Mouse (Mus musculus): Measurements from ENCODE around the gene Mkks. TPM values are rescaled to one million over a fixed set of nuclear protein-coding genes. Genes with fewer than 3 reads are reported as not detected.
"Not testable (repeated sequence)": the region's sequence is repeated elsewhere in the genome, so short reads cannot be mapped to it uniquely, and the experiment has no call there.

The Mkks gene
- total RNA-seq (2022): 10 to 100 TPM; 23.0 to 47.3 (median 34.3) TPM

DNA sequence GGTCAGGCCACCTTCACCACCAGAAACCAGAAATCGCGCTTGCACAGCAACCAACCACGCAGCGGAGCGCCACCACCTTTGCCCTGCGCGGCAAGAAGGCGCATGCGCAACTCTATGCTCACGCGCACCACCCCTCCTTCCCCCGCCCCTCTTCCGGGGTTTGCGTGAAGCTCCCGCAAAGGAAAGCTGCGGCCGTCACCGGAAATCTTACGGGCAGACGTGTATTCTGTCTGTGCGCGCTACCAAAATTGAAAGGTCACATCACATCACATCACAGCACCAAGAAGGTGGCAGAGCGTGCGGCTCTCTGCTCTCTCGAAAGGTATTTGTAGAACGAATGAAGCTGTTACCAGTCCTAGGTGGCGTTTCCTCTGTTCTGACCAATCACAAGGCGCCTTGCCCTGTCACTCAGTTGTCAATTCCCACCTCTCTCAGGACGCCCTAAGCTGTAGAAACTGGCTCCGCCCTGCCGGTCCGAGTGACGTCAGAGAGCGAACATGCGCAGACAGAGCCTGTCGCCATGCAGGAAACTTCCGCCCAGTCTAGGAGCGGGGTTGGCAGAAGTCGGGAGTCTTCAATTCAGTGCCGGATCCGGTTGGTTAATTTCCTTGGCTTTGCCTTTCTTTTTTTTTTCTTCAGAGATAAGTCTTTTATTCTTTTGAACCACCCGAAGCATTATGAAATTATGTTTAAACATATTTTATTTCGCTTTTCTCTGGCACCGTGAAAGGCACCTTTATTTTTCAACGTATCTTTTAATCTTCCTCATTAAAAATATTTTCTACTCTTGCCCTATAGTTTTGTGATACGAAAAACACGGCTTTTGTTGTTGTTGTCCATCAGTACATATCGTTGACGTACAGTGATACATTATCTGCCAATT, at the start of gene Mkks, which contains the start of the genes Slx4ip and AL731706.1:
TSS of gene Mkks (minus strand) at position 322 of the 883 bp plus-strand sequence.
TSS of gene Slx4ip (plus strand) at position 151 of the 883 bp plus-strand sequence.
TSS of gene AL731706.1 (minus strand) at position 322 of the 883 bp plus-strand sequence.
- DNase-seq (ENCODE audit: low spot score in 2 of 2): peak; percentile 98 to 99

DNA sequence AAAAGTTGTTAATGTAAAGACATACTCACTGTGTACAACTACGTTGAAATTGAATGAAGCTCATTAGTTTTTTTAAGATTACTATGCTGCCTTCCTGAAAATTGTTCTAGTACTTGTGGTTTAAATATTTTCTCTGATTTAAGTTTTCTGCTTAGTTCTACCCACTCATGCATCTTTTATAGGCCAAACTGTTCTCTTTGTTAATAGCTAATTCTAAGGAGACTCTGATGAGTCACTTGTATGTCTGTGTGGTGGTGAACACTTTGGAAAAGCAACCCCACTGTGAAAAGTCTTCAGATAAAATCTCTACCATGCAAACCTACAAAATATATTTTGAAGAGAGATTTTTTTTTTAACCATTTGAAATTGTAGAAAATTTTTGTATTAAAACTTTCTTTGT, 47.1 kb upstream of the Mkks start:
- DNase-seq (ENCODE audit: low spot score in 2 of 2): no peak

DNA sequence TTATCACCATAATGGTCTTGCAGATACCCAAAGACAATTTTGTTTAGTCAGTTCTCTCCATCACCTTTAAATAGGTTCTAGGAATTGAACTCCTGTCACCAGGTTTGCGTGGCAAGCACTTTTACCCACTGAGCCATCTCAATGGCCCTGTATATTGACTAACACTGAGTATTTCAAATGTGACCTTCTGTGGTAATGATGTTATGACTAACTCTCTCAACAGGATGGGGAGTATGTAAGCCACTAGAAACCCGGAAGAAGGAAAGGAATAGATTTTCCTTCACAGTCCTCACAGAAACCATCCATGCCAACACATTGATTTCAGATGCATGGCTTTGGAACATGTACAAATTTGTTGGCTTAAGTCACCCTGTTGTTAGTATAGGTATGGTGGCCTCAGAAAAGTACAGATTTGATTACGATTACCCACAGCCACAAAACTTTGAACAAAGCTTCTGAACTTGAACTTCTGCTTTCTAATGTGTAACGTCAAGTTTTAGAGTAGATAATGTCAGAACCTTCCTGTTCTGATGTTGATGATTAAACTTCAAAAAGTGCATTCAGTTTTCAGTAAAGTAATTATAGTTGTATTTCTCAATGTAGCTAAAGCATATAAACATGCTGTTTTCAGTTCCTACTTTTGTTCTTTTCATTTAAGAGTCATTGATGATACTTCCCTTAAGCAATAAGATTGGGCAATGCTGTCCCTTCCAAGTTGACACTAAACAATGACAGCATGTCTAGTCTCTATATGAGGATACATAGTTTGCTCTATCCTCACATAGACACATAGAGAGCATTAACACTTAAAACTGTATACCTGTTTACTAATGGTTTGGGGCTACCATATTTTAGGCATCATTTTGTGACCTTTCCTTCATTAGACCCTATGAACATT, 45.5 kb upstream of the Mkks start:
- DNase-seq (ENCODE audit: low spot score in 2 of 2): no peak

DNA sequence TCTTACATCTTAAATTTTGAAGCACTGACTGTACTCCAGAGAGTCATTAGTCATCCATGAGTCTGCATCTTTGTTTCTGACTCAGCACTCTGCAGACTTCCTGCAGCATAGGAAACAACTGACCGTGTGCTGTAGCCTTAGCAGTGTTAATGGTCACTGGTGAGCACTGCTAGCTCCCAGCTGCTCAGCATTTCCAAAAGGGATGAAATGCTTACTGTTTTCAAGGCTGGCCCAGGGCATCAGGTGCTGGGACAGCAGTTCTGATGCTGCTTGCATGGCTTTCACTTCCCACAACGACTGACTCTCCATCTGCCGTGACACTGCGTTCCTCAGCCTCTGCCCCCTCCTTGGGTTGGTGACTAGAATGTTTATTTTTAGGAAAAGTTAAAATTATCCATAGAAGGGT, 29.8 kb upstream of the Mkks start:
- no peak for DNase-seq (ENCODE audit: low spot score in 2 of 2)

DNA sequence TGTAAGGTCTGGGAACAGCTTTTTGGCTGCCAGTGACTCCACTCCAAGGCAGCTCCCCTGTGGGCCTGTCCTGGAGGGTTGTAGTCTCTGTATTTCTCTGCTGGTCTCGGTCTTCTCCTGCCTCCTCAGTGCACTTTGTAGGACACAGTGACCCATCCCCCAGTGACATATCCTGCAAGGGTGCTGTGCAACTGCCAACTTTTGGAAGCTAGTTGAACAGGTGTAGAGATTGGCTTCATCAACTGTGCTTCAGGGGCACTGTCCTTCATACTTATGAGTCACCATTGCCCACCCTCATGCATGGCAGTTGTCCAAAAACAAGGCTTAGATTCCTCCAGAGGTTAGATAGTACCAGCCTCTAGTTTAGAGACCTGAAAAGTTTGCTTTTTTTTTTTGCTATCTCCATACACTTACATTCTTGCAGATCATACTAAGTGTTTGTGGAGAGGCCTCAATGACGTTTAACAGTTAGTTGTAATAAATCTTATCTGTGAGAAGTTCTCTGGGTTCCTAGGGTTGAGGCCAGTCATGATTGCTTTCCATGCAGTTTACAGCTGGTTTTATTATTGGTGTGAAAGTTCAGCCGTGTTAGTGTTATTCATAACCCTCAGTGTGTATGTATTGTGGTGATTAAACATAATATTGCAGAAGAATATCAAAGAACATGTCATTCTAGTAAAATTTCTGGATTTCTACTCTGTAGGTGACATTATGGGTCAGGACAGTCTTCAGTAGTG, 29.2 kb upstream of the Mkks start:
- no peak for DNase-seq (ENCODE audit: low spot score in 2 of 2)

DNA sequence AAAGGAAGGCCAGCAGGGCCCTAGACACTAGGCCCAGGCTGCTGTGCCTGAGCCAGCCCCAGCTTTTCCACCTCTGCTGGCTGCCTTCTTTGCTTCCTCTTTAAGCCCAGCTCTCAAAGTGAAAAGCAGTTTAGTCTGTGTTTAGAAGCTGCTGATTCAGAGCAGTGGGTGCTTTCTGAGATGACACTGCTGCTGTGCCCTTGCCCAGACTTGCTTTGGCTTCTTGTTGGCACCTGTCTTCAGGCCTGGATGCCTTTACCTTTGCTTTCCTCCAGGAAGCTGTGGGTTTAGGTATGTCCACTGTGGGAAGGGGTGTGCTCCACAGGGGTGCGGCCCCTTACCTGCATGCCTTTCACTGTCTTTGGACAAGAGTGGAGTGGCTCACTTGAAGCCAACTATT, 28.2 kb upstream of the Mkks start:
- DNase-seq (ENCODE audit: low spot score in 2 of 2): peak in 1 of 2 experiments; percentile 15

DNA sequence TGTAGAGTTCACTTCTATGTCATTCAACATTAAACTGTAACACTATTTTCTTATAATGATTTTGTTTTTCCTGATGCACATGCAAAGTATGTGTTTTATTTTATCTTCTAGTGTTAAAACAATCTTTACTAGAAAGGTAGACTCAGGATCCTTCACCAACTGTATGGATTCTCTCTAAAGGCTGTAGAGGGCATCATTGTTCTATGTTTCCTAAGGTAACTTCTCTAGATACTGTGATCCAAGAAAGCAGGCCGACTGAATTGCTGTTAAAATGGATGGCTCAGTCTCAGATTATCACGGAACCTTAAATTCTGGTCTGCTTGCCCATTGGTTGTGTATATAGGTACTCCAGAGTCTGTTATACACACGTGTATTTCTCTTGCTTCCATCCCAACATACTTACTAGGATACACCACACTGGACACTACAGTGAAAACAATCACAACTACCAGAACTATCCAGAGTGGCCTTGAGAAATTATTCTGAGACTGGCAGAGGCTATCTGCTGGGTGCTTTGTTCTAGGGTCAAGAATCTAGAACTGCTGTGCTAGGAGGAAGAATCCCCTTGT, 23.2 kb upstream of the Mkks start:
- no peak for DNase-seq (ENCODE audit: low spot score in 2 of 2)

DNA sequence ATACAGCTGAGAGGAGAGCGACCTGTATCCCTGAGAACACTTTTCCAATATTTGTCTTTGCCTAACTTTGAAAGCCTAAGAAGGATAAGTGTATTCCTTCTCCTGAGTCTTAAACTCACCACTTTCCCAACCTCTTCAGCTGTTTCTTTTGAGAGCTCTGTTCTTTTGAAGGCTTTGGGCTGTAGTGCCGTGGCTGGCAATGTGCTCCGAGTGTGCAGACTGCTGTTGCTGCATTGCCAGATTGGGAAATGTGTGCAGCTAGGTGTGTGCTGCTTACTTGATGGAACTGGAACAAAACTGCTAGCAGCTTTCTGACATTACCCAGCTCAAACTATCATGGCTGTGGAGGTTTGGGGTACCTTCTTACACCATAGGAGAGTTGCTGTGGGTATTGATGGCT, 21.8 kb upstream of the Mkks start:
- no peak for DNase-seq (ENCODE audit: low spot score in 2 of 2)

DNA sequence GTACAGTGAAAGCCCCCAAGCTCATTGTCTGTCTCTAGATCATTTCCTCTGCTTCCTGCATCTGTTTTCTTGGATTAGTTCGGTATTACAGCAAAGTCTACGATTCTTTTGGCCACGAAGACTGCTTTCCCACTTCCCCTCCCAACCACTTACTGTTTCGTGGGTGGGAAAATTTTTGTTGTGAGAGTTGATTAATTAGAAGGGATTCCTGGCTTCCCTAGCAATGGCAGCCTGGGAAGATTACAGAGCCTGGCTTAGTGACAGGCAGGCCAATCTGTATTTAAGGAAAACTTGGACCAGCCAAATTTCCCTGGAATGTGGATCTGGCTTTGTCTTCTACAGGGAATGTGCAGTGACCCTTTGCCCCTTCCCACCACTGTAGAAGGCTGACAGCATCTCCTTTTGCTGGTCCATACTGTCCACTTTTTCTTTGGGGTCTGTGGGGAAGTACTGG, 20.8 kb upstream of the Mkks start:
- no peak for DNase-seq (ENCODE audit: low spot score in 2 of 2)

DNA sequence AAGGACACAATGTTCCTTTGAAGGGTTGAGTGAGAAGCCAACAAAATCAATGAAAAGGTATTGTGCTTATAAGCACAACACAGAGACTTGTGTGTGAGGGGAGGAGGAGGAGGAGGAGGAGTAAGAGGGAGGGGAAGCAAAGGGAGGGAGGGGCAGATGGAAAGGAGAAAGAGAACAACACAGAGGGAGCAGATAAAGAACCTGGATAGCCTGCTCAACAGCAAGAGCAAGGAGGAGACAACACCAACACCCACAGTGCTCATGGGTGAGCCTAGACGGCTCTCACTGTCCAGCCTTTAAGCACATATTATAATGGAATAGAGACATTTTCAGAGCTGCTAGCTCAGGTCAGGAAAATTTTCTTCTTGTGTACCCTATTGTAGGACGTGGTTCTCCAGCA, 18.1 kb upstream of the Mkks start:
- no peak for DNase-seq (ENCODE audit: low spot score in 2 of 2)

DNA sequence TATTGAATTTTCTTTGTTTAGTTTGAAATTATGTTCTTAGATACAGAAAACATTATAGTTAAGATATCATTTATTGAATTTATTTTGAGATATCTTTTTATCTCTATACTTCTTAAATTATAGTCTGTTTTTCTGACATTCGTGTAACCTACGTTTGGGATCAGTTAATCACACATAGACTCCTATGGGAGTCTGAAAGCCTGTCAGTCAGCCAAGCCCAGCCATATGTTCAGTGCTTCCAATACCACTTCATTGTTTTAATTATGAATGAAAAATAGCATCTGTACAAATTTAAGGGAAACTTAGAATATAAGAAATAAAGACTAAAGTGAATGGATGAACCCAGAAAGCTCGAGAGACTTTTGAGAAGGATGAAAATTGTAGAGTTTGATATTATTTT, 17.4 kb upstream of the Mkks start:
- no peak for DNase-seq (ENCODE audit: low spot score in 2 of 2)

DNA sequence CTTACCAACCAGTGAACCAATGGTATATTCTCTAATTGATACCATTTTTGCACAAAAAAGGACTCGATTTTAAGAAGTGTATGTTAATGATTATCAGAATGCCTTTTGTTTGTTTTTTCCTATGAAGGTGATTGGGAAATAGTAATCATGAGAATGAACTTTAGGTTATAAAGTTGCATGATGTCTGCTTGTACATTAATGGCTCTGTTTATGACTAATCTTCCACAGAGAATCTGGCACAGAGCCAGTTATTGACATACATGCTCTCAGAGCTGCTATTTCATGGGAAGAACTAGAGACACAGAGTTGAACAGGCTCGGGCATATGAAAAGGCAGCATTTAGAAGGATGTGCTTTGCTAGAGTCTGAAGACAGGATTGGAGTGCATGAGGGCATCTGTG, 4.9 kb upstream of the Mkks start:
- no peak for DNase-seq (ENCODE audit: low spot score in 2 of 2)

DNA sequence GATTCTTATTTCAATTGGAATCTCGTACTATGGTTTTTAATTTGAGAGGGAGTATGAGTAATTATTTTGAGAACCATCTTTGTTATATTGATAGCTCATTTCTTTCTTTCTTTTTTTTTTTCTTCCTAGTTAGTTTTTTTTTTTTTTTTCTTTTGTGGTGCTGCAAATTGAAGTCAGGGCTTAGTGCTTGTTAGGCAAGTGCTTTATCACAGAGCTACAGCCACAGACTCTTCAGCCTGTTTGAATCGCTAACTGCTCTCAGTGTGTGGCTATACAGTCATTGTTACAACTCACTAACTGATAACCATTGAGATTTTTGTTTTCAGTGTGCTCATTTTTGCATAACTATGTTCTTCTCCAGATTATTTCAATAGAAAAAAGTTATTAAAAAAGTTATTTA, 3.3 kb upstream of the Mkks start:
- DNase-seq (ENCODE audit: low spot score in 2 of 2): no peak

DNA sequence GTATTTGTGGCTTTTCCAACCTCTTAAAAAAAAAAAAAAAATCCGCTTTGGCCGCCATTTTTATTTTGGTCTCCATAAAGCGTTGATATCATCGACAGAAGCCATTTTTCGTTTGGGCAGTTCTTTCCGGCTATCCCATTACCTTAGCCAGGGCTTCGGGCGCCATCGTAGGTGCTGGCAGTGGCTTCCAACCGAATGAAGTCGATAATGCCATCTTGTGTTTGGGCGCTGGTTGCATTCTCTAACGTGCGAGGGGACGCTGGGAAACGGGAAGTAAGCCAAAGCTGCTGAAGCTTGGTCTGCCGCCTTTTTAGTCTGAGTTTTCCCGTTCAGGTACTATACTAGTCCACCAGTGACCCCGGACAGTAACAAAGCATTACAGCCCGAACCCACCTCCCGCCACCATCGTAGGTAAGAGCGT, 772 bp upstream of the Mkks start:
- DNase-seq (ENCODE audit: low spot score in 2 of 2): peak; percentile 96

DNA sequence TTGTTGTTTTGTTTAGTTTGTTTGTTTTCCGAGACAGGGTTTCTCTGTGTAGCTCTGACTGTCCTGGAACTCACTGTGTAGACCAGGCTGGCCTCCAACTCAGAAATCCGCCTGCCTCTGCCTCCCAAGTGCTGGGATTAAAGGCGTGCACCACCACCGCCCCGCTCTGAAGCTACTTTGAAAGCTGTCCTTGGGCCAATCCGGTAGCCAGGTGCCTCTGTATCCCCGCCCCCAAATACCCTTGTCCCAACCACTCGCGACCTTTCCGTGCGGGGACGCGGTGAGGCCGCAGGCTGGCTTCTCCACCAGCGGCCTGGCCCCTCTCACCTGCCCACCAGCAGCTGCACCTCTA, 497 bp downstream of the Mkks start:
- not testable (repeated sequence) for DNase-seq (ENCODE audit: low spot score in 2 of 2)

DNA sequence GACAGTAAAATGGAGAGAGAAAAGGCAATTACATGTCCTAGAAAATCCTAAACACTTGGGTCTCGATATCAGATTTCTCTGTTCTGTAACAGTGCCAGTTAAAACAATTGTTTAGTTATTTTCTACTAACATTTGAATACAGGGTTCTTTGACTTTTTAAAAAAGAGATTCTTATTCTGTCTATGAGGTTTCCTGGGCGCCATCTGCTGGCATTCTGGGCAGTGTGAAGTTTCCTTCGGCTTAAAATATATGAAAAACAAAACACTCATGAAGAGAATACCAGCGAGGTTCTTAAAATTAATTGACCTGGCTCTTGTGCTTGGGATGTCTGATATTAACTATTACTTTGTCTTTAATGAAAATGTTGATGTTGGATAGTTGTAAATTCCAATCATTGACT, 4.3 kb downstream of the Mkks start:
- no peak for DNase-seq (ENCODE audit: low spot score in 2 of 2)

DNA sequence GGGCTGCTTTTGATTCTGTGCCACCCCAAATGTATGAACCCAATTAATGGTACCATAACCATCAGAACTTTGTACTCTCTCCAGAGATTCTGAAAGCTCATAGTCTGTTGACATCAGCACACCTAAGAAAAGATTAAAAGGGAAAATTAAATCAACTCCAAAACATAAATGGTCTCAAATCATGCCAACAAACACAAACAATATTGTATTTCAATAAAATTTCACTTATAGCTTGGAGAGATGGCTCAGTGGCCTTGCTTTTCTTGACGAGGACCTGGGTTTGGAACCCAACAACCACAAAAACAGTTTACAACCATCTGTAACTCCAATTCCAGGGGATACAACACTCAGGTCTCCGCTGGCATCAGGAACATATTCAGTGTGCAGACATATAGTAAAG, 5.6 kb downstream of the Mkks start, which contains the start of gene AL731706.2:
TSS of gene AL731706.2 (minus strand) at position 101 of the 400 bp plus-strand sequence.
- no peak for DNase-seq (ENCODE audit: low spot score in 2 of 2)

DNA sequence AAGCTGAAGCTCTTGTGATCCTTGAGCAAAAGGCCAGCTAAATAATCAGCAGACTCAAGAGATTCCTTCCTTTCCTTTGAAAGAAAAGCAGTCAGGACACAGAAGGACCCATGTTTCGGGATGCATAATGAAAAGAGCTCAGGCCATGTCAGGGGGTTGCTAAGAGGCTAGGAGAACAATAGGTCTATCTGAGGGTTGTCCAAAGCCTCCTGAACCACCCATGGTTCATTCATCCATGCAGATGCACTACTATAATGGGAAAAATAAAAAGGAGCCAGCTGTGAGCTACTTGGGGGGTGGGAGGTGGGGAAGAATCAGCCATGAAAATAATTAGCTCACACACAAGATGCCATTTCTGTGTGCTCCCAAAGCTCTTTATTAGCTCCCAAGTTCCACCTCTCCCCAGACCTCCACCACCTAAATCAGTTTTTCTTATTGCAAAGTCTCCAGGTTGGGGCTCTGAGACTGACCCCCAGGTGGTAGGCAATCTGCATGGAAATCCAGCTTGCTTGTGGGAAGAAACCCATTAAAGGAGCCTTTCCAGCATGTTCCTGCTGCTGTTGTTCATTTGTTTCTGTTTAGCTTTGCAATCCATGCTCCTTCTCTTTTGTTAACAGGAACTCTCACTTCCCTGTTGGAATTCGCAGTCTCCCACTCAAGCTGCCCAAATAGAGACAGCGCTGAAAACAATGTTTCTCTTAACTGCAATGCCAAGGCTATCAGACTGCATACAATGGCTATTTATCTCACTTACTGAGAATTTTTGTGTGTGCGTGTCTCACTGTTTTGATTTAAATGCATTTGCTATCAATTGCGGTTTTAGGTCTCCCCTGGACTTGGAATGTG, 36.4 kb downstream of the Mkks start:
- DNase-seq (ENCODE audit: low spot score in 2 of 2): no peak

DNA sequence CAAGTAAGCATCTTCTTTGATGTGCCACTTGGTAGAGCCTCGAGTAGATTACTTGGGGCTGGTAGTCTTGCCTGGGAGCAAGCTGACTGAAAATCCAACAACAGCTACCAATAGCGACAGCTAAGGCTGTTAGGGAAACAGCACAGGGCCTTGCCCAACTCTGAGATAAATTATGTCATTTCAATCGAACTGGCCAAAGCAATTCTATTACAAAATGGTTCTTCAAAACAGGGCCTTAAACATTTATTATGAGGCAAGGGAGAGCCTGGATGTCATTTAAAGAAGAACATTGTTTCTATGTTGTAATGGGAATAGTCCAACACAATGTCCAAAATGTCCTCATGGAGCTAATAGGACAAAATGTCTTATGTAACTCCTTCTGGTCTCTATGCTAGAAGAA, 40.8 kb downstream of the Mkks start:
- no peak for DNase-seq (ENCODE audit: low spot score in 2 of 2)

DNA sequence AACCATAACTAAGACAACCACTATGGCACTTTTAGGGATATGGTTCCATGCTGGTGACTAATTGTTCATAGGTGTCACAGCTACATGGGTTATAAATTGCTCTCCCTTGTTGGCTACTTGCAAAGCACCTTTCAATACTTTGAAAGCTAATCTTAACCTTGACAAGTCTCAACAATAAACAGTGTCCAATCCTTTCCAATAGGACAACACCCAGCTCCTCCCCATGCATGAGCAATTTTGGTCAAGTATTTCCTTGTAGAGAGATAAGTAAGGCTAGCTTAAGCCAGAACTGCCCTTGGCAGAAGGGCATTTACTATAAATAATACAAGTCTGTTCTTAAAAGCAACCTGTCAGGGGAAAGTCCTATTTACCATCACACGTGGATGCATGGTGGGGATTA, 53.2 kb downstream of the Mkks start:
- DNase-seq (ENCODE audit: low spot score in 2 of 2): no peak

Measured in gastrocnemius, adult 8-10 months (tissue).